Mouse (Mus musculus) kidney, embryonic 14.5 days (tissue): ENCODE results near the gene Slc25a12. TPM values are rescaled to one million over a fixed set of nuclear protein-coding genes. Genes with fewer than 3 reads are reported as not detected.

ENCODE experiments used
- ATAC-seq: fragments of 200-750 bp; cut with Nextera tagmentation; 2 replicates; pipeline ENCODE4 v1.8.0; 2017; ENCODE audit warnings: moderate number of reproducible peaks, mild to moderate bottlenecking, moderate TSS enrichment, moderate library complexity; ENCODE audit not compliant: low FRiP score, low TSS enrichment
- H3K27ac ChIP-seq: fragments of 300-500 bp; sonication (generic); 2 replicates; pipeline ENCODE4 v1.5.1; 2014; ENCODE audit warnings: low read depth, mild to moderate bottlenecking, low read length, moderate library complexity, mixed read lengths
- H3K27me3 ChIP-seq: fragments of 300-500 bp; sonication (generic); 2 replicates; pipeline ENCODE4 v1.6.1; 2014; ENCODE audit warnings: mild to moderate bottlenecking, low read length; ENCODE audit not compliant: control insufficient read depth, insufficient read depth
- H3K36me3 ChIP-seq: fragments of 300-500 bp; sonication (generic); 2 replicates; pipeline ENCODE4 v1.6.1; 2014; ENCODE audit warnings: low read length, mixed read lengths; ENCODE audit not compliant: control insufficient read depth, insufficient read depth
- H3K4me1 ChIP-seq: fragments of 300-500 bp; sonication (generic); 2 replicates; pipeline ENCODE4 v1.6.1; 2014; ENCODE audit warnings: low read length, mixed read lengths; ENCODE audit not compliant: control insufficient read depth, insufficient read depth
- H3K4me2 ChIP-seq: fragments of 300-500 bp; sonication (generic); replicated peaks from 2 replicates; pipeline ENCODE4 v1.6.1; 2014; ENCODE audit warnings: low read depth, mild to moderate bottlenecking, low read length
- H3K4me3 ChIP-seq: fragments of 300-500 bp; sonication (generic); 2 replicates; pipeline ENCODE4 v1.5.1; 2014; ENCODE audit warnings: mild to moderate bottlenecking, low read length
- H3K9ac ChIP-seq: fragments of 300-500 bp; sonication (generic); 2 replicates; pipeline ENCODE4 v1.6.1; 2014; ENCODE audit warnings: low read depth, mild to moderate bottlenecking, low read length, moderate library complexity
- H3K9me3 ChIP-seq: fragments of 300-500 bp; sonication (generic); 2 replicates; pipeline ENCODE4 v1.6.1; 2016; ENCODE audit warnings: low read length; ENCODE audit not compliant: control insufficient read depth
- WGBS: fragments of 180-500 bp; shearing (Covaris S2); extraction: QIAGEN DNeasy Blood & Tissue Kit; methylation state at CpG from one replicate; pipeline ENCODE4 v1.1.7; 2014; 5-methylcytosine and 5-hydroxymethylcytosine counted together
- polyA plus RNA-seq: library from polyadenylated mRNA; unstranded; fragments of >200 nt; fragmentation: Nextera tagmentation; extraction: Ambion mirVana; gene quantifications from 2 replicates; pipeline ENCODE4 v1.2.1, GENCODE M21; 2014

Slc25a12 gene
- polyA plus RNA-seq, 1 experiment from 2014 or later = 41.6 TPM

DNA sequence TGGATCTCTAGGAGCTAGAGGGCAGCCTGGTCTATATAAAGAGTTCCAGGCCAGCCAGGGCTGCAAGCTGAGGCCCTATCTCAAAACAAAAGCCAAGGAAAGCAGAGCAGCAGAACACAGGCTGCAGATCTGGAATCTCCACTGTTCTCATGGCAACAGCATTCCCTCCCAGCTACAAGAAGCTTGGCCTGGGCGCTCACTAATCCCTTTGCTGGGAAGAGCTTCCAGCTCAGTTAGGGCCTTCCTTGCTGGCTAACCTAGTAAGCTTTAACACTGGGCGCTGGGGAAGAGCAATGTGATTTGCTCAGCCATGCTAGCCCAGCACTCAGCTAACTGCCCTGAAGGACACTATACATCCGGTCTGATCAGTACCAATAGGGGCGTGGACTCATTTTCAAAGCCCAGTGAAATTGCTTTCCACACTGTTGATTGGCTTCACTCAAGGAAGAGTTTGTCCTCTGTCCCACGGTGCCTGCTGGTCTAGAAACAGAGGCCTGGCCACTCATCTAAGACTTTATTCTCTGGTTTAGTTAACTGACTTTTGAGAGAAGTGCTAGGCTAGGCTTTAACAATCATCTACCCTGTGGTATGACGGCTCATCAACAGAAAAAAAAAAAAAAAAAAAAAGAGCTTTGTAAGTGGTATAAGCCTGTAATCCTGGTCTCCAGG, 77.3 kb downstream of the Slc25a12 start:
- no peak overlapping the region for H3K4me3 ChIP-seq
- H3K4me2 ChIP-seq = no peak overlapping the region
- H3K27me3 ChIP-seq = no peaks in the 10 kb centered on the region
- H3K9me3 ChIP-seq = no peaks in the 10 kb centered on the region
- no peak overlapping the region for H3K9ac ChIP-seq
- H3K27ac ChIP-seq = no peak overlapping the region
- peaks cover 13% of the 10 kb centered on the region; the same call in 1 of the 2 replicates for H3K4me1 ChIP-seq
- WGBS = 52% methylated on average over 6 of the region's 6 CpGs
- H3K36me3 ChIP-seq = no peaks in the 10 kb centered on the region
- no peak for ATAC-seq

DNA sequence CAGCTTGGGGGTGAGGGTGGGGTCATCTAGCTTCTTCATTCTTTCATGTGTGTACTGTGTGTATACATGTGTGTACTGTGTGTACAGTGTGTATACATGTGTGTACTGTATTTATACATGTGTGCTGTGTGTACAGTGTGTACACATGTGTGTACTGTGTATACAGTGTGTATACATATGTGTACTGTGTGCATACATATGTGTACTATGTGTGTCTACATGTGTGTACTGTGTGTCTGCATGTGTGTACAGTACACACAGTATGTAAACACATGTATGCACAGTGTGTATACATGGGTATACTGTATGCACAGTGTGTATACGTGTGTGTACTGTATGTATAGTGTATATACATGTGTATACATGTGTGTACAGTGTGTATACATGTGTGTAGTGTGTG, 85.6 kb downstream of the Slc25a12 start:
- ATAC-seq = no peak
- Histone ChIP-seq H3K36me3 (peaks cover 12% of the 10 kb centered on the region), H3K27me3 (no peaks in the 10 kb centered on the region), H3K9me3 (no peaks in the 10 kb centered on the region), H3K4me2 (no peak overlapping the region), H3K4me3 (no peak overlapping the region), H3K4me1 (no peaks in the 10 kb centered on the region), H3K9ac (no peak overlapping the region), H3K27ac (no peak overlapping the region)
- WGBS = 78% methylated on average over 1 of the region's 1 CpGs

DNA sequence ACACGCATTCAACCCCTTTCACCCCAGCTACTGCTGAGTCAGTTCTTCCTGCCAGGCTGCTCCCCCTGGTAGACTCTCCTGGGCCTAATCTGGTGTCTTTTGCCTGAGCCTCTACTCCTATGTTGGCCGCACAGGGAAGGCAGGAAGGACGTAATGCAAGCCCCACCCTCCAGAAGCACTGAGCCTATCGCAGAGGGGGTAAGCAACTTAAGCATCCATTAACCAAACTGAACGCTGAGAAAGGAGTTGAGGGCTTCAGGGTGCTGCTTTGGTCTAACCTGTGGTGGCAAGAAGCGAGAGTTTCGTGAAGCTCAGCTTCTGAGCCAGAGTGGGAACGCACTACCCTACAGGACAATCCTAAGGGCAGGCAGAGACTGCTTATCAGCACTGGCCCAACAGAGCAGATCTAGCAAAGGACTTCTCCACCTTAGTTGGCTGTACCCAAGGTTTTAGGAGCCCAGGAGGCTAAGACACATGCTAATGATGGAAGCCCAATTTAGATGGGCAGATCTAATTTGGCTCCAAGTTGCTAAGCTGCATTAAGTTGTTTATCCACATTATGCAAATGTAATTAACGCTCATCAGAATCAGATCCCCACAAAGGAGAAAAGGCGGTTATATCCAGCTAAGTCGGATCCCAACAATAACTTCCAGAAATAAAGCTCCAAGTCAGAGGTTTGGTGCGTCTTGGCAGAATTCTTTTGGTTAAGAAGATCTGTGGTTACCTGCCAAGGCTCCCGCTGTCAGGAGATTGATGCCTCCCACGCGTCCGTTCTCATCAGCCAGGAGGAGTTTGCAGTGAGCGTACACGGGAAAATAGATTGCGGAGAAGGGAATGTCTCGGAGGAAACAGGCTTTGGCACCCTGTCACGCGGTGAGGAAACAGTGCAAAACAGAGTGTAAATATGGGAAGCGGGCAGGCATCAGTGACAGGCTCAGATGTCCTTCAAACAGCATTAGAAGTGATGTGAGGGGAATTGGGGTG, 88.5 kb downstream of the Slc25a12 start:
- peaks cover 19% of the 10 kb centered on the region for H3K36me3 ChIP-seq
- no peaks in the 10 kb centered on the region for H3K27me3 ChIP-seq
- ATAC-seq = no peak
- 71% methylated on average over 23 of the region's 23 CpGs for WGBS
- H3K27ac ChIP-seq = no peak overlapping the region
- H3K9ac ChIP-seq = no peak overlapping the region
- H3K4me3 ChIP-seq = no peak overlapping the region
- H3K4me2 ChIP-seq = no peak overlapping the region
- H3K4me1 ChIP-seq = no peaks in the 10 kb centered on the region
- no peaks in the 10 kb centered on the region for H3K9me3 ChIP-seq

DNA sequence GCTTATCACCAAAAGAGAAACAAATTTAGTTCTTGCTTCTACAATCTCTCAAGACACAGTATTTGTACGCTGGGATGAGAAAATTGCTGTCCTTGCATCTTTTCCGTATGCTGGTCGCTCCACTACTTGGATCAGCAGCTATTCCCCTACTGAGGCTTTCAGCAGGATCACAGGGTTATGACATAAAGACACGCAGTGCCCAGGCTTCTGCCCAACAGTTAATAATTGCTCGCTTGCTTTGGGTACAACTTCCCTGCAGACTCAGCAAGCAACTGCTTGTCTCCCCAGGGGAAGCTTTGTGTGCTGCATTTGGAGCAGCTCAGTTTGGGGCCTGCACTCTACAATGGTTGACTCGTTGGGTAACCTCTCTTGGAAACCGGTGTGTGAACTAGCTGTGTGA, 91.8 kb downstream of the Slc25a12 start:
- Histone ChIP-seq H3K4me3 (no peak overlapping the region), H3K27me3 (no peaks in the 10 kb centered on the region), H3K9ac (no peak overlapping the region), H3K4me2 (no peak overlapping the region), H3K27ac (no peak overlapping the region), H3K4me1 (no peaks in the 10 kb centered on the region), H3K36me3 (peaks cover 9% of the 10 kb centered on the region; the same call in 1 of the 2 replicates), H3K9me3 (no peaks in the 10 kb centered on the region)
- 92% methylated on average over 7 of the region's 7 CpGs for WGBS
- ATAC-seq = no peak

DNA sequence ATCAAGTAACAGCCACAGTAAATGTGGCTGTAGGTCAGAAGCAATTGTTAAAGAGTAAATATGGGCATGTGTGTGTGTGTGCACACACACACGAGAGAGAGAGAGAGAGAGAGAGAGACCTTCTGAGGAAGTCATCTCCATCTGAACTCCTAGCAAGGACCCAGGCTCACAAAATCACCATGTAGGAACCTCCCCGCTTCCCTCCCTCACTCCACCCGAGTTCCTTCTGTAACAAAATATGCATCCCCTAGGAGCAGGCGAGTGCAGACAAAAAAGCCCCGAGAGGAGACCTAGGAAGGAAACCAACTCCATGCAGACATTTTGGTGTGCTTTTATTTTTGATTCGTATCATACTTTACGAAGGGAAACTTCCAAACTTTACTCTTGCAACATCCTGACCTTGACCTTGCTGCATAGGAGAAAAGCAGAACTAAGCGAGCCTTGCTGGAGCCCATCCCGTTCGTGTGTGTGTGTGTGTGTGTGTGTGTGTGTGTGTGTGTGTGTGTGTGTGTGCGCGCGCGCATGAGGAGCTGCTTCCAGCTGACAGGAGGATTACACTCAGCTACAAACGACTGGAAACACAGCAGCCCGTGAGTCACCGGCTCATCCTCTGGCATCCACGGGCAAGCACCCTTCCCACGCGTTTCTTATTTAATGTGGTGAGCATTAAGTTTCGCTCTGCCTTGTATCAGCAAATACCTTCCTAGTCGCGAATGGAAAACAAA, 93.4 kb downstream of the Slc25a12 start:
- H3K36me3 ChIP-seq = peaks cover 9% of the 10 kb centered on the region; the same call in 1 of the 2 replicates
- H3K4me2 ChIP-seq = peak overlapping the region; percentile 29
- 0 out of 2 replicates have a peak overlapping the region, but pooled peaks have one; percentile 4 for H3K27ac ChIP-seq
- no peak overlapping the region for H3K9ac ChIP-seq
- peak overlapping the region; percentile 18 for H3K4me3 ChIP-seq
- 40% methylated on average over 23 of the region's 23 CpGs for WGBS
- H3K4me1 ChIP-seq = no peaks in the 10 kb centered on the region
- no peaks in the 10 kb centered on the region for H3K9me3 ChIP-seq
- no peaks in the 10 kb centered on the region for H3K27me3 ChIP-seq
- ATAC-seq = peak; percentile 60

DNA sequence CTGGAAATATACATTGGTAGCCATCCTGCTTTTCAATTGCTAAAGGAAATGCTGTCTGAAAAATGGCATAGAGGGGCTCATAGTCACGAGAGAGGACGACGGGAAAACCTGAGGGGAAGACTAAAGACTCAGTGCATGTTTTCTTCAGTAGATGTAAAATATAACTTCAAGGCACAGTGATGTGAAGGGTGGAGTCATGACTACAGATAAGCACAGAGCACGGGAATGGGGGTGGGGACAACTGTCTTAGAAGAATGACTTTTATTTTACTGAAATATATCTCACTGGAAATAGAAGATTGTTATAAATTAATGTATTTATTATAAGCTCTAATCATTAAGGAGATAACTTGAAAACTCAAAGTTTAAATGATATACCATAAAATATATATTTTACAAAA, 97.5 kb downstream of the Slc25a12 start:
- peaks cover 8% of the 10 kb centered on the region for H3K36me3 ChIP-seq
- H3K4me3 ChIP-seq = no peak overlapping the region
- WGBS = 77% methylated on average over 4 of the region's 4 CpGs
- no peaks in the 10 kb centered on the region for H3K27me3 ChIP-seq
- no peak overlapping the region for H3K27ac ChIP-seq
- H3K4me1 ChIP-seq = no peaks in the 10 kb centered on the region
- H3K9me3 ChIP-seq = no peaks in the 10 kb centered on the region
- H3K4me2 ChIP-seq = no peak overlapping the region
- no peak overlapping the region for H3K9ac ChIP-seq
- no peak for ATAC-seq

DNA sequence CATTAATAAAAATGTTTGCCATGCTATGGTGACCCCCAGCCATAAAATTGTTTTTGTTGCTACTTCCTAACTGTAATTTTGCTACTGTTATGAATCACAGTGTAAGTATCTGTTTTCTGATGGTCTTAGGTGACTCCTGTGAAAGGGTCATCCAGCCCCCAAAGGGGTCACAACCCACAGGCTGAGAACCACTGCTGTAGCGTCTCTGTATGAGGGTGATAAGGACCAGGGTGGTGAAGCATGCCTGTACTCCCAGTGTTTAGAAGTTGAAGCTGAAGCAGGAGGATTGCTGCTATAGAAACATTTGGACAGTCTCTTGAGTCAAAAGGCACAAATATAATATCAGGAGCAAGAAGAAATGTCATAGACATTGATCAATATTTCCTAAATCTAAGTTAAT, 98.2 kb downstream of the Slc25a12 start:
- Histone ChIP-seq H3K9me3 (no peaks in the 10 kb centered on the region), H3K36me3 (peaks cover 15% of the 10 kb centered on the region), H3K27ac (no peak overlapping the region), H3K4me1 (no peaks in the 10 kb centered on the region), H3K4me2 (no peak overlapping the region), H3K9ac (no peak overlapping the region), H3K27me3 (no peaks in the 10 kb centered on the region), H3K4me3 (no peak overlapping the region)
- ATAC-seq = no peak
- WGBS = 34% methylated on average over 1 of the region's 1 CpGs

DNA sequence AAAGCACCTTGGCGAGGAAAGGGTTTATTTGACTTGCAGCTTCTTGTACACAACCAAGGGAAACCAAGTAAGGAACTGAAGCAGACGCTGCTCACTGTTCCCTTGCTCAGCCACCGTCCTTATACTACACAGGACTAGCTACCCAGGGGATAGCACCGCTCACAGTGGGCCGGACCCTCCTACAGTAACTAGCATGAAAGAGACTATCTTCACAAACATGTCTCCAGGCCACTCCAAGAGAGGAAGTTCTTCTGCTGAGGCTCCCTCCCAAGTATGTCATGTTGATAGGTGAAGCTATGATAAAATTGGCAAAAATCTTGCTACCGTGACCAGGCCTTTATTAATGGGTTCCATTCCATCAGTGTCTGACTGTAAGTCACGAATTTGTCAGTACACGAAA, 98.9 kb downstream of the Slc25a12 start:
- ATAC-seq = no peak
- Histone ChIP-seq H3K36me3 (peaks cover 18% of the 10 kb centered on the region), H3K27ac (no peak overlapping the region), H3K4me2 (no peak overlapping the region), H3K4me1 (no peaks in the 10 kb centered on the region), H3K4me3 (no peak overlapping the region), H3K9me3 (no peaks in the 10 kb centered on the region), H3K27me3 (no peaks in the 10 kb centered on the region), H3K9ac (no peak overlapping the region)
- 93% methylated on average over 8 of the region's 8 CpGs for WGBS
